Mouse (Mus musculus): ENCODE results near the gene Tmsb15l. TPM values are rescaled to one million over a fixed set of nuclear protein-coding genes. Genes with fewer than 3 reads are reported as not detected.

Gene Tmsb15l
- total RNA-seq, 4 experiments from 2014 or later = 1.3 to 5.9 (median 2.0) TPM

Other genes with a start within 250 kb of the Tmsb15l start
- 100 to 1,000 TPM; 291 to 334 (median 319) TPM for gene Morf4l2, start 233.2 kb downstream of the Tmsb15l start, total RNA-seq (2022)
- gene Glra4, start 196.7 kb downstream of the Tmsb15l start, total RNA-seq (2022) = under 1 TPM; 0.21 to 0.67 (median 0.38) TPM
- gene Plp1, start 154.2 kb downstream of the Tmsb15l start, total RNA-seq (2022) = 100 to 1,000 TPM; 799 to 917 (median 880) TPM
- 10 to 100 TPM; 15.7 to 20.4 (median 17.3) TPM for gene Rab9b, start 108.1 kb downstream of the Tmsb15l start, total RNA-seq (2022)
- gene H2bfm, start 49.5 kb downstream of the Tmsb15l start, total RNA-seq (2022) = not detected
- gene Tmsb15b2, start 1.4 kb downstream of the Tmsb15l start, total RNA-seq (2022) = 10 to 100 TPM; 10.5 to 27.6 (median 20.0) TPM
- 10 to 100 TPM in 1 of 4 experiments, 1 to 10 TPM in 3; 1.6 to 10.7 (median 7.7) TPM for gene Tmsb15b1, start within 50 bp of the Tmsb15l start, total RNA-seq (2022)
- gene Zcchc18, start 16.3 kb upstream of the Tmsb15l start, total RNA-seq (2022) = 100 to 1,000 TPM; 270 to 291 (median 281) TPM
- gene Slc25a53, start 61.4 kb upstream of the Tmsb15l start, total RNA-seq (2022) = 10 to 100 TPM; 21.4 to 39.2 (median 30.0) TPM
- gene Fam199x, start 72.7 kb upstream of the Tmsb15l start, total RNA-seq (2022) = 10 to 100 TPM in 3 of 4 experiments, 1 to 10 TPM in 1; 9.7 to 11.0 (median 10.4) TPM
- gene Esx1, start 145.2 kb upstream of the Tmsb15l start, total RNA-seq (2022) = not detected

Data from left cerebral cortex, adult 8-10 months (tissue).